18 mouse cellular contexts compared by ENCODE assay signal in genomic region chr7:25746844-25747243, GRCm38 (mm10).
"Had no signal": no experiment of that assay in that cellular context is flagged by ENCODE, and none has a peak within 500 bp of the region (broad histone marks: within the 10 kb centered on the region; RNA-seq: fewer than 3 reads in every experiment).

No protein-coding gene starts in this region.

- H3K9ac ChIP-seq: lung, embryonic 14.5 days; midbrain, embryonic 13.5 days; midbrain, embryonic 15.5 days; neural tube, embryonic 13.5 days; neural tube, embryonic 15.5 days had no signal

- H3K9me3 ChIP-seq: midbrain, embryonic 10.5 days; midbrain, embryonic 13.5 days; midbrain, embryonic 15.5 days; neural tube, embryonic 13.5 days; neural tube, embryonic 15.5 days had no signal

- H3K4me3 ChIP-seq: midbrain, embryonic 10.5 days; midbrain, embryonic 13.5 days; midbrain, embryonic 15.5 days; myocyte; neural tube, embryonic 13.5 days; neural tube, embryonic 15.5 days had no signal

- H3K27me3 ChIP-seq: midbrain, embryonic 13.5 days; midbrain, embryonic 15.5 days; neural tube, embryonic 13.5 days; neural tube, embryonic 15.5 days had no signal

- ATAC-seq: midbrain, embryonic 13.5 days; midbrain, embryonic 15.5 days had no signal

- H3K4me2 ChIP-seq: lung, embryonic 14.5 days; midbrain, embryonic 13.5 days; midbrain, embryonic 15.5 days; neural tube, embryonic 13.5 days; neural tube, embryonic 15.5 days had no signal

- DNase-seq: lung, adult 18-20 months; lung, embryonic 14.5 days; lung, postnatal 10 days; lung, postnatal 4 days; retina, postnatal 1 day; right cerebral cortex, adult 18-20 months; right cerebral cortex, postnatal 25 days; right cerebral cortex, postnatal 4 days; spleen, adult 18-20 months; thymus, adult 18-20 months; thymus, postnatal 14 days; thymus, postnatal 4 days had no signal

- H3K27ac ChIP-seq: midbrain, embryonic 10.5 days; midbrain, embryonic 13.5 days; midbrain, embryonic 15.5 days; neural tube, embryonic 13.5 days; neural tube, embryonic 15.5 days had no signal
